Mouse (Mus musculus) heart, postnatal 0 days (tissue): ENCODE data around the gene Hist2h2aa1.

Experiments used
- CTCF ChIP-seq: IDR thresholded peaks from 2 replicates; pipeline ENCODE4 v1.5.1; 2016; ENCODE audit warnings: antibody characterized with exemption, control low read depth, low read depth
- EP300 ChIP-seq: IDR thresholded peaks from 2 replicates; pipeline ENCODE4 v1.6.1; 2016; ENCODE audit warnings: antibody characterized with exemption, low read depth

DNA sequence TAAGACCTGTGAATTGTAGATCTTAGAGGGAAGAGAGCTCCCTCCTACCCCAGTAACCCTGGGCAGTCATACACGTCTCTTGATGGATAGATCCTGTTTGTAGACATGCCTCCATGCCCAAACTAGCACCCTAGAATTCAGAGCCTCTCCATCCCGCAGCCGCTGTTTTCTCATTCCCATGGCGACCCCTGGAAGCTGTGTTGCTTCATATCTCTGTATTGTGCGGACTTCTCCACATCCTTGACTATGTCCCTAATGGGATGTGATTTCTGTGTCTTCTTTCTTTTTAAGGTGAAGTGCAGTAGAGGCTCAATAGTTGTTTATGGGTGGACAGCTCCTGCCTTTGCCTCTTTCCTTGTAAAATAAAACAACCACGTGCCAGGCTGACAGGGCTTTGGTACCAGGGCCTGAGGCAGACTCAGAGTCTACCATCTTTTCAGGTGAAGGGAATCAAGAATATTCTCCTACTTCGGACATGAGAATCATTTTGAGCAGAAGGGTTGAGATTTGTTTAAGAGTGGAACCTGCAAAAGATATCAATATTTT, 19.2 kb downstream of the Hist2h2aa1 start:
- TF ChIP-seq CTCF (no peak), EP300 (no peak)
